Mouse (Mus musculus) C2C12 (cell line): ENCODE results near the gene Osbpl8. TPM values are rescaled to one million over a fixed set of nuclear protein-coding genes. Genes with fewer than 3 reads are reported as not detected.

Source experiments
- H3K27me3 ChIP-seq: one replicate; pipeline ENCODE4 v1.6.1; 2011; ENCODE audit not compliant: control insufficient read depth, insufficient read depth, insufficient read length
- H3K36me3 ChIP-seq: one replicate; pipeline ENCODE4 v1.6.1; 2011; ENCODE audit not compliant: control insufficient read depth, insufficient read depth
- H3K4me3 ChIP-seq: one replicate; pipeline ENCODE4 v1.5.1; 2011; ENCODE audit warnings: mild to moderate bottlenecking, control low read depth; ENCODE audit not compliant: poor library complexity, insufficient read depth, severe bottlenecking
- H3K79me2 ChIP-seq: one replicate; pipeline ENCODE4 v1.6.1; 2011; ENCODE audit not compliant: control insufficient read depth, insufficient read depth
- H3K79me3 ChIP-seq: one replicate; pipeline ENCODE4 v1.6.1; 2011; ENCODE audit warnings: low read depth, control low read depth
- H3ac ChIP-seq: one replicate; pipeline ENCODE3; 2011; ENCODE audit warnings: low read depth; ENCODE audit not compliant: control insufficient read depth, insufficient read length
- CEBPB ChIP-seq: IDR thresholded peaks from one replicate; pipeline ENCODE4 v1.6.1; 2011; ENCODE audit warnings: low read depth, mild to moderate bottlenecking, control low read depth, moderate library complexity
- CTCF ChIP-seq: IDR thresholded peaks from one replicate; pipeline ENCODE4 v1.5.1; 2011; ENCODE audit not compliant: control insufficient read depth, insufficient read depth, insufficient read length
- FOSL1 ChIP-seq: IDR thresholded peaks from one replicate; pipeline ENCODE4 v1.8.0; 2011; ENCODE audit warnings: mild to moderate bottlenecking, low read length; ENCODE audit not compliant: poor library complexity, insufficient read depth, severe bottlenecking
- MAX ChIP-seq: IDR thresholded peaks from one replicate; pipeline ENCODE4 v1.6.1; 2011; ENCODE audit warnings: mild to moderate bottlenecking, control low read depth
- MYOD1 ChIP-seq: IDR thresholded peaks from one replicate; pipeline ENCODE4 v1.6.1; 2011; ENCODE audit warnings: low read depth; ENCODE audit not compliant: control insufficient read depth, insufficient read length
- MYOG ChIP-seq: IDR thresholded peaks from one replicate; pipeline ENCODE4 v1.6.1; 2011; ENCODE audit not compliant: control insufficient read depth, insufficient read length; ENCODE audit errors: extremely low read depth
- USF1 ChIP-seq: IDR thresholded peaks from one replicate; pipeline ENCODE4 v1.6.1; 2011; ENCODE audit warnings: low read depth, mild to moderate bottlenecking, control low read depth, moderate library complexity
- long read RNA-seq, 2 experiments: library from polyadenylated mRNA; unstranded; transcript quantifications; one replicate each; pipeline ENCODE4 v2.0.0; 2019 to 2020
- polyA plus RNA-seq: library from polyadenylated mRNA; unstranded; fragments of >200 nt; fragmentation: generic; extraction: Trizol; gene quantifications from one replicate; pipeline ENCODE4 v1.2.1, GENCODE M21; 2012; ENCODE audit warnings: missing spikeins

The Osbpl8 gene
- 2.8 TPM for polyA plus RNA-seq
- long read RNA-seq, experiment 1, full-length matches to known transcripts: 3 of 11 reads
- long read RNA-seq, experiment 1, partial matches to known transcripts: 4 of 11 reads
- long read RNA-seq, experiment 1, other reads (novel, unspliced or antisense): 4 of 11 reads
- long read RNA-seq, experiment 2, full-length matches to known transcripts: 18 of 26 reads
- long read RNA-seq, experiment 2, partial matches to known transcripts: 4 of 26 reads
- long read RNA-seq, experiment 2, other reads (novel, unspliced or antisense): 4 of 26 reads

GRCm38 (mm10) chr10:111164304-111165218 lies at the start of gene Osbpl8:
TSS of gene Osbpl8 (plus strand) at chr10:111164752.
- peak within 1 kb of the TSS; percentile 67 for H3ac ChIP-seq
- TF ChIP-seq USF1 (peak; percentile 96), CEBPB (no peak), MAX (peak; percentile 63)
- peaks cover 47% of the 10 kb centered on the region for H3K79me2 ChIP-seq
- no peaks in the 10 kb centered on the region for H3K27me3 ChIP-seq
- H3K79me3 ChIP-seq: peaks cover 10% of the 10 kb centered on the region
- no peaks in the 10 kb centered on the region for H3K36me3 ChIP-seq
- peak within 1 kb of the TSS; percentile 93 for H3K4me3 ChIP-seq

DNA sequence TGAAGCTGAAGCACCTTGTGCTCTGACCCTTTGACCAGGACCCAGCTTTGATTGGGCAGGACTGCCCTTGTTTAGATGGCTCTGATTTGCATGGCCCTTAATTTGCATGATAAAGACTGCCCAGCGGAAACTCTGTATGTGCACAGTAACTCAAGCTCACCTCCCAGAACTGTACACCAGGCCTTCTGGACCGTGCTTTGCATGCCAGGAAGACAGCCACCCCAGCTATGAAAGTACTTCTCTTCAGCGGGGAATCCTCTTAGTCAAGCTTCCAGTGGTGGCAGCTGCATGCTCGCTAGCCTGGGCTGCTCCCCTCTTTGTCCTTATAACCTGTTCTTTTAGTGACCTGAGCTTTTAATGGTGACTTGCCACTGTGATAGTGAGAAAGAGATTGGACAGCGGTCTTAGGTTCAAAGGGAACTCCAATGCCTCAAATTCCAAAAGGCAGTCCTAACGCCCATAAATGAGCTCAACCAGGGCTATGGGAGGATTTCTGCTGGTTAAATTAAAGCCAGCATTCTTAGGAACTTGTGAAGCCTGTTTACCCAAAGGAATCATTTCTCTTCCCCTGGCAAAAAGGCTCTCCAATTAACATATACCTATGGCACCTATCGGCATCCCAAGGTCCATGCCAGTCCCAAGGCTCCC lies 47.2 kb upstream of the Osbpl8 start:
- Histone ChIP-seq H3K79me3 (no peaks in the 10 kb centered on the region), H3K4me3 (no peak overlapping the region), H3K79me2 (no peaks in the 10 kb centered on the region), H3K27me3 (no peaks in the 10 kb centered on the region), H3K36me3 (no peaks in the 10 kb centered on the region), H3ac (no peak overlapping the region)
- no peak for TF ChIP-seq MAX
- no peak for TF ChIP-seq CTCF
- TF ChIP-seq MYOD1: no peak
- no peak for TF ChIP-seq USF1
- no peak for TF ChIP-seq FOSL1
- TF ChIP-seq MYOG: no peak
- no peak for TF ChIP-seq CEBPB

GRCm38 (mm10) chr10:111118292-111118691 lies 46.3 kb upstream of the Osbpl8 start:
- Histone ChIP-seq H3K27me3 (no peaks in the 10 kb centered on the region), H3K79me3 (no peaks in the 10 kb centered on the region), H3K36me3 (no peaks in the 10 kb centered on the region), H3K79me2 (no peaks in the 10 kb centered on the region), H3ac (no peak overlapping the region), H3K4me3 (no peak overlapping the region)
- no peak for TF ChIP-seq MAX
- TF ChIP-seq CTCF: no peak
- no peak for TF ChIP-seq MYOG
- no peak for TF ChIP-seq CEBPB
- TF ChIP-seq MYOD1: no peak
- TF ChIP-seq USF1: no peak
- no peak for TF ChIP-seq FOSL1

GRCm38 (mm10) chr10:111118991-111119650 lies 45.4 kb upstream of the Osbpl8 start:
- Histone ChIP-seq H3K36me3 (no peaks in the 10 kb centered on the region), H3K79me2 (no peaks in the 10 kb centered on the region), H3K79me3 (no peaks in the 10 kb centered on the region), H3K27me3 (no peaks in the 10 kb centered on the region), H3ac (no peak overlapping the region), H3K4me3 (no peak overlapping the region)
- TF ChIP-seq MAX (no peak), CEBPB (no peak), CTCF (no peak), MYOD1 (no peak), MYOG (no peak), FOSL1 (no peak), USF1 (no peak)

DNA sequence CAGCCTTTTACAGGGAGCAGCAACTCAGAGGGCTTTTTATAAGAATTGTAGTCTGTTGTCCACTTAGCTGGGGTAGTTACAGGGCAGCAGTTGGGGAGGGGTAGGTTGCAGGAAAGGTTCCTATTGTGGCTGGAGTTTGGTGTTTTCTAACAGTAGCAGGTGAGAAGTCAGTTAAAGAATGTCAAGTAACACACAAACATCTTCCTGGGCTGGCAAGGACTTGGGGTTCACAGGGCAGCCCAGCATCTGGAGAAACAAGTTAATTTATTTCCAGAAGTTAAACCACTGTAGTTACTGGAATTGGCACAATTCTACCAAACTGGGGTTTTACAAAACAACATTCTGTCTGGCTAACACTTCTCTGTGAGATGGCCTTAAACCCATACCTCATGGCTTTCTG lies 44.8 kb upstream of the Osbpl8 start:
- H3K79me3 ChIP-seq: no peaks in the 10 kb centered on the region
- H3K36me3 ChIP-seq: no peaks in the 10 kb centered on the region
- no peaks in the 10 kb centered on the region for H3K27me3 ChIP-seq
- H3K79me2 ChIP-seq: no peaks in the 10 kb centered on the region
- H3ac ChIP-seq: no peak overlapping the region
- no peak overlapping the region for H3K4me3 ChIP-seq
- TF ChIP-seq FOSL1 (no peak), CTCF (no peak), USF1 (no peak), MYOG (no peak), MAX (no peak), CEBPB (no peak)
